Mouse (Mus musculus): ENCODE data around the gene Pcbp4. TPM values are rescaled to one million over a fixed set of nuclear protein-coding genes. Genes with fewer than 3 reads are reported as not detected.

Pcbp4 gene
- 308 and 309 TPM in 2 replicates for polyA plus RNA-seq (2016; fragmentation: Nextera tagmentation; extraction: Ambion mirVana)

- H3K4me2 ChIP-seq (replicated peaks), result peak within 1 kb of the TSS; percentile 99
- peak within 1 kb of the TSS; percentile 96 for H3K27ac ChIP-seq
- 1% methylated on average over 47 of the region's 74 CpGs for WGBS
- no peaks in the 10 kb centered on the region for H3K9me3 ChIP-seq (replicated peaks)
- peak; percentile 68 for ATAC-seq (ENCODE audit: low FRiP score)
- peak within 1 kb of the TSS; percentile 97 for H3K9ac ChIP-seq
- H3K4me1 ChIP-seq, result peaks cover 75% of the 10 kb centered on the region
- no peaks in the 10 kb centered on the region for H3K27me3 ChIP-seq
- peak within 1 kb of the TSS; percentile 77 for H3K4me3 ChIP-seq
- peaks cover 6% of the 10 kb centered on the region; the same call in 1 of the 2 replicates for H3K36me3 ChIP-seq
These were observed at the start of gene Pcbp4 for GRCm38 (mm10) chr9:106453271-106454070. Pcbp4 (plus strand) TSS chr9:106453291.

DNA sequence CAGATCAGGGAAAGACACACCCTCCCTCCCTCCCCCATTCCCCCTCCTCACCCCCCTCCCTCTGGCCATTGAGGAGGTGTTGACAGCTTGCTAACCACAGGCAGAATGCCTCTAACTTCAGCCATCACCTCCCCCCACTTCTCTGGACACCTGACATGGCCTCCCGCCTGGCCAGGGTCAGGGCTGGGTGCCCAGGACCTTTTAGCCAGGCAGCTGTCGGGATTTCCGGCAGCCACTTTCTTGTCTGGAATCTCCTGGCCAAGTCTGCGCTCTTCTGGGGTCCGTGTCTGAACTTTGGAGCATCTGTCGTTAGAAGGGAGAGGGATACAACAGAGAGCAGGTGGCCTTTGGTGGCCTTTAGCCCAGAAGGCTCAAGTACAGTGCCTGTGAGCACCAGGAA is 47.8 kb upstream of the Pcbp4 start:
- Histone ChIP-seq H3K9ac (no peak overlapping the region), H3K36me3 (no peaks in the 10 kb centered on the region), H3K4me2 (replicated peaks) (no peak overlapping the region), H3K4me1 (peaks cover 7% of the 10 kb centered on the region; the same call in 1 of the 2 replicates), H3K9me3 (replicated peaks) (no peaks in the 10 kb centered on the region), H3K27me3 (no peaks in the 10 kb centered on the region), H3K4me3 (no peak overlapping the region), H3K27ac (no peak overlapping the region)
- WGBS, result 36% methylated on average over 6 of the region's 6 CpGs
- ATAC-seq (ENCODE audit: low FRiP score), result no peak

DNA sequence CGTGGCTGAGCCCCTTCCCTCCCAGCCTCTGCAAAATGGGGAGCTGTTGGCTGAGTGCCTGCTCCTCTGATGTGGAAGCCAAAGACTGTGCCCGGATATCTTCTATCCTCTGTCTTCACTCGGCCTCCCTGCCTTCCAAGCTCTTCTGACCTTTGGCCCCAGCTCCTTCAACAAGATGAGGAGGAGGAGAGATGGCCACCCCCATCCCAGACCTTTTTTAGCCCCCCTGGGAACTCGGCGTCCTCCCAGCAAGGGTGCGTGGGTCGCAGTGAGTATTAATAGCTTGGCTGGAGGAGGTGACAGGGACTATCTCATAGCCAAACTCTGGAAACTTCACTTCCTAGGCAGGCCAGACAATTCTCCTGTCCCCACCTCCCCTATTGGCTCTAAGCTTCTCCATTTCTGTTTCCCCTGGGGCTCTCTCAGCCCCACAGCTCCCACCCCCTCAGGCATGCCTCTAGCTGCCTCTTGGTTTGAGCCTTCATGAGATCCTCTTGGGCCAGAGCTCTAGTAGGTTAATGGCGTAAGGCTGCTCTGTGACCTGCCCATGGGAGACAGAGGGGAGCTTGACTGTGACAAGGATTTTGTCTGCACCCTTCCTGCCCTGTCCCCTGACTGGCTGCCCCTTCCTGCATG is 46.5 kb upstream of the Pcbp4 start:
- no peaks in the 10 kb centered on the region for H3K27me3 ChIP-seq
- no peak for ATAC-seq (ENCODE audit: low FRiP score)
- no peaks in the 10 kb centered on the region for H3K9me3 ChIP-seq (replicated peaks)
- no peak overlapping the region for H3K4me2 ChIP-seq (replicated peaks)
- no peaks in the 10 kb centered on the region for H3K36me3 ChIP-seq
- 51% methylated on average over 8 of the region's 8 CpGs for WGBS
- H3K27ac ChIP-seq, result no peak overlapping the region
- no peak overlapping the region for H3K9ac ChIP-seq
- H3K4me3 ChIP-seq, result no peak overlapping the region
- peaks cover 9% of the 10 kb centered on the region; the same call in 1 of the 2 replicates for H3K4me1 ChIP-seq

DNA sequence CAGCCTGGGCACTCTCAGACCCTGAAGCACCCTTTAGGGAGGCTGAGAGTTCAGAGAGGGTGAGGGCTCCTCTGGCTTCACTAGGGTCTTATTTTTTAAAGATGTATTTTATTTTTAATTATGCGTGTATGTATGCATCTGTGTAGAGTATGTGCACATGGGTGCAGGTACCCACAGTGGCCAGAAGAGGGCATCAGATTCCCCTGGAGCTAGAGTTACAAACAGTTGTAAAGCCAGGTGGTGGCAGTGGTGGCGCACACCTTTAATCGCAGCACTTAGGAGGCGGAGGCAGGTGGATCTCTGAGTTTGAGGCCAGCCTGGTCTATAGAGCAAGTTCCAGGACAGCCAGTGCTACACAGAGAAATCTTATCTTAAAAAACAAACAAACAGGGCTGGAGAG is 44.0 kb upstream of the Pcbp4 start:
- Histone ChIP-seq H3K27ac (no peak overlapping the region), H3K4me1 (peaks cover 9% of the 10 kb centered on the region; the same call in 1 of the 2 replicates), H3K9ac (no peak overlapping the region), H3K9me3 (replicated peaks) (no peaks in the 10 kb centered on the region), H3K4me3 (no peak overlapping the region), H3K4me2 (replicated peaks) (no peak overlapping the region), H3K36me3 (no peaks in the 10 kb centered on the region), H3K27me3 (no peaks in the 10 kb centered on the region)
- WGBS, result 98% methylated on average over 4 of the region's 4 CpGs
- no peak for ATAC-seq (ENCODE audit: low FRiP score)

DNA sequence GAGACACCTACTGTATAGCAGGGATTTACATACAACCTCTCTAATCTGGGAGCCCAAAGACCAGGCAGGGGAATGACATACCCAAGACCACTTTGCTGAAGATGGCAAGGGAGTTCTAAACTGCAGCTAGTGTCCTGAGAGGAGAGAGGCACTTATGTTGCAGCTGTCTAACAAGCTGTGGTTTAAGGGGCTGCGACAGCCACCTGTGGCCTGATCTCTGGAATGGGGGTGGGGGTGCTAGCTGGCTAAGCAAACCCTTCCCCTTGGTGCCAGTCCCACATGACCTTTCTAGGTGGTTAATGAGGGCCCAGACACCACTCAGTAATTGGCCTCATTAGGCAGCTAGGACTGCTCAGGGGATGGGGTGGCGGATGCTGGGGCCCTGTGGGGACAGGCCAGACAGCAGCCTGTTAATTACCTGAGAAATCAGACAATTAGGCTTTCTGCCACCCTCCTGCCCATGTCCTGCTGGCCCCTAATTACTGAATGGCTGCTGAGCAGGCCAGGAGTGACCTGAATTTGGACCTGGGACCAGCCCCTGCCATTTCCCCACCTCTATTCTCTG is 42.9 kb upstream of the Pcbp4 start:
- Histone ChIP-seq H3K4me3 (no peak overlapping the region), H3K27me3 (no peaks in the 10 kb centered on the region), H3K36me3 (no peaks in the 10 kb centered on the region), H3K27ac (no peak overlapping the region), H3K9me3 (replicated peaks) (no peaks in the 10 kb centered on the region), H3K4me1 (peaks cover 6% of the 10 kb centered on the region; the same call in 1 of the 2 replicates), H3K4me2 (replicated peaks) (no peak overlapping the region), H3K9ac (no peak overlapping the region)
- WGBS, result 68% methylated on average over 2 of the region's 2 CpGs
- no peak for ATAC-seq (ENCODE audit: low FRiP score)

- 80% methylated on average over 9 of the region's 9 CpGs for WGBS
These were observed 41.9 kb upstream of the Pcbp4 start for GRCm38 (mm10) chr9:106411091-106411594.

GRCm38 (mm10) chr9:106411729-106412128 is 41.4 kb upstream of the Pcbp4 start:
- Histone ChIP-seq H3K27me3 (no peaks in the 10 kb centered on the region), H3K4me2 (replicated peaks) (no peak overlapping the region), H3K4me1 (0 out of 2 replicates have a peak, but pooled peaks cover 4% of the 10 kb centered on the region), H3K36me3 (no peaks in the 10 kb centered on the region), H3K9me3 (replicated peaks) (no peaks in the 10 kb centered on the region), H3K27ac (no peak overlapping the region), H3K9ac (no peak overlapping the region), H3K4me3 (no peak overlapping the region)
- ATAC-seq (ENCODE audit: low FRiP score), result no peak
- 86% methylated on average over 6 of the region's 6 CpGs for WGBS

More at GRCm38 (mm10) chr9:106411091-106411594, 41.9 kb upstream of the Pcbp4 start:
- Histone ChIP-seq H3K4me3 (no peak overlapping the region), H3K27ac (no peak overlapping the region), H3K9me3 (replicated peaks) (no peaks in the 10 kb centered on the region), H3K4me2 (replicated peaks) (no peak overlapping the region), H3K9ac (no peak overlapping the region), H3K27me3 (no peaks in the 10 kb centered on the region), H3K36me3 (no peaks in the 10 kb centered on the region), H3K4me1 (0 out of 2 replicates have a peak, but pooled peaks cover 4% of the 10 kb centered on the region)
- ATAC-seq (ENCODE audit: low FRiP score), result no peak

DNA sequence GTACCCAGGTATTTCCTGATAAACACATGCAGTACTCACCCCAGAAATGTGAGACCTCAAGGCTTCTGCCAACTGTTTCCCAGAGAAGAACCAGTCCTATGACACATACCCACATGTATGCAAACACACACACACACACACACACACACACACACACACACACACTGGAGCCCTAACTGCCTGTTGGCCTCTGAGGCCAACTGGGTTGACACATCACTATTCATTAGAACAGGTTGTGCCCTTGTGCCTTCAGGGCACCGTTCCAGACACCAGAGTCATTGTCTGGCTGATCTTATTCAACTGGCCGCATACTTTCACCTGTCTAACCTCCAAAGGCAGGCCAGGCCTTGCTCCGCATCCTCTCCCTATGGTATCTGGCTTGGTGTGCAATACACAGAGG is 40.9 kb upstream of the Pcbp4 start:
- Histone ChIP-seq H3K4me2 (replicated peaks) (no peak overlapping the region), H3K4me1 (0 out of 2 replicates have a peak, but pooled peaks cover 4% of the 10 kb centered on the region), H3K9ac (no peak overlapping the region), H3K9me3 (replicated peaks) (no peaks in the 10 kb centered on the region), H3K36me3 (no peaks in the 10 kb centered on the region), H3K4me3 (no peak overlapping the region), H3K27me3 (no peaks in the 10 kb centered on the region), H3K27ac (no peak overlapping the region)
- ATAC-seq (ENCODE audit: low FRiP score), result no peak
- whole genome bisulfite sequencing, result 68% methylated on average over 3 of the region's 3 CpGs

GRCm38 (mm10) chr9:106413606-106414005 is 39.5 kb upstream of the Pcbp4 start:
- 86% methylated on average over 5 of the region's 5 CpGs for WGBS

DNA sequence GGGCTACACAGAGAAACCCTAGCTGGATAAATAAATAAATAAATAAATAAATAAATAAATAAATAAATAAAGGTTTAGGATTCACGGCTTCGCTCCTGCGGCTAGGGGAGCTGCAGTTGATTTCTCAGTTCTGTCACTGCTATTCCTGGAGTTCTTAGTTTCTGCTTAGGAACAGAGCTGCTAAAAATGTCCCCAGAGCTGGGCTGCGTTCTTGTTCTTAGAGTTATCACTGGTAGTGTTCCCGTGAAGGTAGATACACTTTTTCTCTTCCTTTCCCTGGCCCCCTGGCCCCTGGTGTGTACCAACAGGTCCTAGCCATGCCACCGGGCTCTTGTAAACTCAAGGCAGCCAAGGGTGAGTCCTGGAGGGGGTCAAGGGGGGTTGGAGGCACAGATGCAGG is 36.3 kb upstream of the Pcbp4 start:
- Histone ChIP-seq H3K4me3 (no peak overlapping the region), H3K4me1 (peaks cover 34% of the 10 kb centered on the region), H3K27me3 (peaks cover 5% of the 10 kb centered on the region; the same call in 1 of the 2 replicates), H3K27ac (no peak overlapping the region), H3K9ac (no peak overlapping the region), H3K36me3 (no peaks in the 10 kb centered on the region), H3K4me2 (replicated peaks) (no peak overlapping the region), H3K9me3 (replicated peaks) (no peaks in the 10 kb centered on the region)
- WGBS, result 88% methylated on average over 6 of the region's 6 CpGs
- ATAC-seq (ENCODE audit: low FRiP score), result no peak

More at GRCm38 (mm10) chr9:106413606-106414005, 39.5 kb upstream of the Pcbp4 start:
- Histone ChIP-seq H3K27me3 (peaks cover 2% of the 10 kb centered on the region; the same call in 1 of the 2 replicates), H3K9ac (no peak overlapping the region), H3K36me3 (no peaks in the 10 kb centered on the region), H3K4me2 (replicated peaks) (no peak overlapping the region), H3K4me1 (peaks cover 17% of the 10 kb centered on the region), H3K4me3 (no peak overlapping the region), H3K9me3 (replicated peaks) (no peaks in the 10 kb centered on the region), H3K27ac (no peak overlapping the region)
- no peak for ATAC-seq (ENCODE audit: low FRiP score)

GRCm38 (mm10) chr9:106417841-106418625 is 35.1 kb upstream of the Pcbp4 start:
- H3K4me1 ChIP-seq, result peaks cover 34% of the 10 kb centered on the region
- H3K4me2 ChIP-seq (replicated peaks), result peak overlapping the region; percentile 56
- H3K27ac ChIP-seq, result peak overlapping the region; percentile 44; the same call in 1 of the 2 replicates
- peak; percentile 52 for ATAC-seq (ENCODE audit: low FRiP score)
- 16% methylated on average over 29 of the region's 29 CpGs for WGBS
- no peaks in the 10 kb centered on the region for H3K36me3 ChIP-seq
- H3K9me3 ChIP-seq (replicated peaks), result no peaks in the 10 kb centered on the region
- peaks cover 5% of the 10 kb centered on the region; the same call in 1 of the 2 replicates for H3K27me3 ChIP-seq
- H3K9ac ChIP-seq, result peak overlapping the region; percentile 54
- peak overlapping the region; percentile 30 for H3K4me3 ChIP-seq

All from hindbrain, embryonic 12.5 days (tissue).